Mouse (Mus musculus): Measurements from ENCODE around the gene Plpp1.

DNA sequence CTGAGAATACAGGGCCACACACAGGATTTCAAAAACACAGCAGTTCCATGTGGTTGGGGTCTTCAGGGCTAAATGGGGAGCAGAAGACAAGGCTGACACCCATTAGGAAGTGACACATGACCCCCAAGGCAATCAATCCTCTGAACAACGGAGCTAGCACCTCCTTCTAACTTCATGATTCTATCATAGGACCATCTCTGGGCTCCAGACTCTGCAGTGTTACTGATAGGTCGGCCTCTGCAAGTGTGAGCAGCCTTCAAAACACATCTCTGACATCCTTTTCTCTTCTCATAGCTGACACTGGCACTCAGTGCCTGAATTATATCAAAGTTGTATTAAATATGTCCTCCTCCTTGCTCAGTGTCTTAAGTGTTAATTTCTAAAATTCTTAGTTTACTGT is 32.0 kb downstream of the Plpp1 start:
- TF ChIP-seq CHD2 (IDR thresholded peaks at IDR 0.05; ENCODE audit: low read length) (no peak), NRF1 (IDR thresholded peaks at IDR 0.05; ENCODE audit: insufficient read depth, low read depth, low read length, poor library complexity, severe bottlenecking) (no peak), EP300 (IDR thresholded peaks at IDR 0.05; ENCODE audit: low read depth in 1 of 2, low read length in 2 of 2) (no peak), ZC3H11A (IDR thresholded peaks at IDR 0.05; ENCODE audit: low read depth, low read length) (no peak), POLR2A (IDR thresholded peaks at IDR 0.05; ENCODE audit: control insufficient read depth in 1 of 2, insufficient read depth in 1 of 2, low read depth in 1 of 2, low read length in 2 of 2, poor library complexity in 1 of 2) (no peak), CTCF (IDR thresholded peaks at IDR 0.05 in 2 of 3, conservative IDR thresholded peaks at IDR 0.05 in 1 of 3; ENCODE audit: control insufficient read depth in 1 of 3, insufficient read depth in 1 of 3, low read depth in 2 of 3, low read length in 3 of 3, poor library complexity in 1 of 3, severe bottlenecking in 1 of 3) (no peak), TCF12 (IDR thresholded peaks at IDR 0.05; ENCODE audit: low read depth, low read length) (no peak)

All from MEL (cell line).